Mouse (Mus musculus) testis, adult 10 weeks (tissue): ENCODE measurements around the gene Pcsk5. TPM values are rescaled to one million over a fixed set of nuclear protein-coding genes. Genes with fewer than 3 reads are reported as not detected.

ENCODE experiments used
- polyA plus RNA-seq: library from polyadenylated mRNA; stranded (reverse); fragments of 350-450 nt; fragmentation: Illumina TruSeq; extraction: RNeasy Lipid Tissue Mini Kit (QIAGEN cat#74804); gene quantifications from one replicate; pipeline ENCODE4 v1.2.3, GENCODE M21; 2014; ENCODE audit warnings: low read depth, low replicate concordance

The Pcsk5 gene
- polyA plus RNA-seq: 0.74 TPM

DNA sequence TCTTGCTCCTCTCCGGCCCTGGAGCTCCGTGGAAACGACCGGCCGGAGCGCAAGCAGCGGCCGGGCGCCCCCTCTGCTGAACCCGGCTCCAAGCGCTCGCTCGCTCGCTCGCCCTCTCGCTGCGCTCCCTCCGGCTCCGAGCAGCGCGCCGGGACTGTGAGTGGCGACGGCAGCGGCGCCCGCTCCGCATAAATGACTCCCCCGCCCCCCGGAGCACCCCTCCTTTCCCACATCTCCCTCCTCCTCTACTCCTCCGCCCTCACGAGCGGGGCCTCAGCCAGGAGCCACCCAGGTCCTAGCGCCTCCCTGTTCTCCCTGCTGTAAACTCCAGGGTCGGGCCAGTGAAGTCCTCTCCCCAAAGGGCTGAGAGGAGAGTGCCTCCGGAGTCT lies at the start of gene Pcsk5:
Gene Pcsk5, minus strand, starts transcription at position 162 of the 389 bp plus-strand sequence.

DNA sequence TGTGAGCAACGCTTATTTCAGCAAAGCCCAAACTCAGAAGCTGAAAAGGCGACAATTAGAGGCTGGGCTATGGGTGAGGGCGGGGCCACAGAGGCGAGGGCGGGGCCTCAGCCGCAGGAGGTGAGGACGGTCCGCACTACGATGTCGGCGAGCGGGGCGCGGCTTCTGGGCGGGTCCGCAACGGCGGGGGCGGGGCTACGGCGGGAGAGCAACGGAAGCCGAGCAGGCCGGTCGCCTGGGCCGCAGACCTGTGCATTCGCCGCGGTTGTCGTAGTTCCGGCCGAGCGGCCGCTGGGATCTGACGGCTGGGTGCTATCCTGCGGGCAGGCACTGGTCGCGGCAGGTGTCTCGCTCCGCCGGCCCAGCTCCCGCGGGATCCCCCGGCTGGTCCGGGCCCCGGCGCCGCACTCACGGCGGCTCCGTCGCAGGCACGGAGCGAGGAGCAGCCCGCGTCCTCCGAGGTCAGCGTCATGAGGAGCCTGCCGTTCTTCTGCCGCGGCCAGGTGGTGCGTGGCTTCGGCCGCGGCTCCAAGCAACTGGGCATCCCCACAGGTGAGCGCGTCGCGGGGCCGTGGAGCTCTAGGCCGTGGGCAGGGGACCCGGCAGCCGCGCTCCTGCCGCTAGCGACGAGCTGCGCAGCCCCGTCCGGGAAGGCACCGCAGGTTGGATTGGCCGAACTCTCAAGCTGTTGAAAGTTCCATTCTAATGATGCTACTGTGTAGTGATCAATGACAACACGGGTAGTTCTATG lies 443.4 kb downstream of the Pcsk5 start, which contains the start of gene Rfk:
Gene Rfk, plus strand, starts transcription at position 203 of the 751 bp plus-strand sequence.

